Mouse (Mus musculus) forebrain, embryonic 16.5 days (tissue): ENCODE measurements at regions not wholly inside any gene's neighbourhood (a gene's known extent, or its start where the extent isn't known, plus 50 kb on each side); places are given as distances from the start of the nearest gene placed in this dataset.

Source experiments
- ATAC-seq: fragments of 200-750 bp; cut with Nextera tagmentation; 2 replicates; pipeline ENCODE4 v1.8.0; 2017; ENCODE audit warnings: mild to moderate bottlenecking, moderate library complexity
- H3K27ac ChIP-seq: fragments of 300-500 bp; sonication (generic); 2 replicates; pipeline ENCODE4 v1.5.1; 2014; ENCODE audit warnings: low read length, control low read depth
- H3K27me3 ChIP-seq: fragments of 300-500 bp; sonication (generic); replicated peaks from 2 replicates; pipeline ENCODE4 v1.6.1; 2014; ENCODE audit warnings: low read length; ENCODE audit not compliant: control insufficient read depth, insufficient read depth
- H3K36me3 ChIP-seq: fragments of 300-500 bp; sonication (generic); 2 replicates; pipeline ENCODE4 v1.6.1; 2014; ENCODE audit not compliant: control insufficient read depth, insufficient read depth
- H3K4me1 ChIP-seq: fragments of 300-500 bp; sonication (generic); replicated peaks from 2 replicates; pipeline ENCODE4 v1.6.1; 2014; ENCODE audit warnings: low read length; ENCODE audit not compliant: control insufficient read depth, insufficient read depth
- H3K4me2 ChIP-seq: fragments of 300-500 bp; sonication (generic); 2 replicates; pipeline ENCODE4 v1.6.1; 2014; ENCODE audit warnings: mild to moderate bottlenecking, low read length, control low read depth
- H3K4me3 ChIP-seq: fragments of 300-500 bp; sonication (generic); replicated peaks from 2 replicates; pipeline ENCODE4 v1.5.1; 2014; ENCODE audit warnings: mild to moderate bottlenecking, low read length, control low read depth
- H3K9ac ChIP-seq: fragments of 300-500 bp; sonication (generic); replicated peaks from 2 replicates; pipeline ENCODE4 v1.6.1; 2014; ENCODE audit warnings: low read depth, low read length, control low read depth
- H3K9me3 ChIP-seq: fragments of 300-500 bp; sonication (generic); 2 replicates; pipeline ENCODE4 v1.6.1; 2016; ENCODE audit warnings: low read length; ENCODE audit not compliant: control insufficient read depth
- WGBS: fragments of 180-500 bp; shearing (Covaris S2); extraction: QIAGEN DNeasy Blood & Tissue Kit; methylation state at CpG from one replicate; pipeline ENCODE4 v1.1.7; 2014; 5-methylcytosine and 5-hydroxymethylcytosine counted together

GRCm38 (mm10) chrX:15913795-15914500 is 608.7 kb upstream of the Cypt1 start:
- H3K4me1 ChIP-seq = no peaks in the 10 kb centered on the region
- H3K9me3 ChIP-seq = no peaks in the 10 kb centered on the region
- no peak overlapping the region for H3K4me2 ChIP-seq
- no peak overlapping the region for H3K4me3 ChIP-seq
- peak; percentile 85 for ATAC-seq
- 47% methylated on average over 1 of the region's 1 CpGs for WGBS
- no peaks in the 10 kb centered on the region for H3K27me3 ChIP-seq
- no peaks in the 10 kb centered on the region for H3K36me3 ChIP-seq
- no peak overlapping the region for H3K9ac ChIP-seq
- no peak overlapping the region for H3K27ac ChIP-seq
